20 mouse cellular contexts compared by ENCODE assay signal in genomic region chr7:138455371-138455770, GRCm38 (mm10). TPM values are rescaled to one million over a fixed set of nuclear protein-coding genes. Genes with fewer than 3 reads are reported as not detected.
"Had no signal": no experiment of that assay in that cellular context is flagged by ENCODE, and none has a peak within 500 bp of the region (broad histone marks: within the 10 kb centered on the region; RNA-seq: fewer than 3 reads in every experiment).

No protein-coding gene starts in this region.

- H3K27me3 ChIP-seq: lung, embryonic 15.5 days; midbrain, embryonic 13.5 days; midbrain, embryonic 15.5 days; neural tube, embryonic 12.5 days had no signal

- H3K36me3 ChIP-seq: lung, embryonic 15.5 days; midbrain, embryonic 13.5 days; midbrain, embryonic 15.5 days; neural tube, embryonic 12.5 days had no signal

- H3K4me1 ChIP-seq: lung, embryonic 15.5 days had no signal

- H3K9ac ChIP-seq: liver, postnatal 0 days; lung, embryonic 15.5 days; midbrain, embryonic 13.5 days; midbrain, embryonic 15.5 days; neural tube, embryonic 12.5 days had no signal

- H3K4me3 ChIP-seq: lung, embryonic 15.5 days; midbrain, embryonic 13.5 days; midbrain, embryonic 15.5 days; neural tube, embryonic 12.5 days had no signal

- ATAC-seq: liver, postnatal 0 days; lung, postnatal 0 days; midbrain, embryonic 13.5 days; midbrain, embryonic 15.5 days had no signal

- DNase-seq: liver, postnatal 0 days; lung, adult 2 months; lung, postnatal 14 days; lung, postnatal 36 days; retina, postnatal 1 day; right cerebral cortex, adult 18-20 months; right cerebral cortex, postnatal 25 days; right cerebral cortex, postnatal 4 days; spleen, adult 18-20 months; thymus, adult 18-20 months; thymus, postnatal 14 days; thymus, postnatal 36 days had no signal

- H3K27ac ChIP-seq: lung, embryonic 15.5 days; macrophage; midbrain, embryonic 13.5 days; midbrain, embryonic 15.5 days; neural tube, embryonic 12.5 days had no signal

- H3K9me3 ChIP-seq: lung, embryonic 15.5 days; midbrain, embryonic 13.5 days; midbrain, embryonic 15.5 days; neural tube, embryonic 12.5 days had no signal

RNA-seq across cellular contexts. Expression of gene Tcerg1l, which starts 57.8 kb away (rescaled TPM):
- total RNA-seq: monocyte, adult 5-6 weeks; neutrophil, adult 5-6 weeks had no signal
- polyA plus RNA-seq: liver, postnatal 0 days; macrophage had no signal
